Mouse (Mus musculus) cerebral cortex, adult 2 months (tissue): ENCODE results near the gene Isg20l2.

Experiments
- WGBS: fragments of 180-500 bp; shearing (Covaris S2); methylation state at CpG from one replicate; pipeline ENCODE4 v1.1.7; 2018; 5-methylcytosine and 5-hydroxymethylcytosine counted together

Isg20l2 gene

DNA sequence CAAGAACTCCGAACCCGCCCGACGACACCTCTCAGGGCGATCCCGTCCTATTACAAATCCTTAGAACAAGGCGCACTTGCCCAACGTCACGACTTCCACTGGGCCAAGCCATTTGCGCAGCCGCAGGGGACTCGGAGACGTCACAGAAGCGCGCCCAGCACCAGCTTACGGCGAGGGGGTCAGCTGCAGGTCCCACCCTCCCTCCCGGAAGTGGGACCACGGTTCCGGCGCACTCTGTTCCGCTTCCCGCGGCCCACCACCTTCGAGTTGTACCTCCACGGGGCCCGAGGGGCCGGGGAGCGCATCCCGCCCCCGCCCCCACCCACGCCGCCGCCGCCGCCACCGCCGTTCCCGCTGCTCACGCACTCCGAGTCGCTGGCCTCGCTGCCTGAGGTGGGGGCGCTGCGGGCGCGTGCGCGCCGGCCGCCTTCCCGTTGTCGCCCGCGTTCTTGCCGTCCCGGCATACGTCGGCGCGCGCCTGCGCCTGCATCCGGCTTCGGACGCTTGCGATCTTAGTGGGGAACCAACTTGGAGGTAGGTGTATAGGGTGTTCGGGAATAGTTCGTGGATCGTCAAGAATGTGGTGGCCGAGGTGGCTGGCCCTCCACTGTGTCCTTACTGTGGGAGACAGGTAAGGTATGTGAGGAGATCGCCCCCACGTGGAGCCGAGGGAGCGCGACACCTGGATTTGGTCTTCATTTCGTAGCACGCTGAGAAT is at the start of gene Isg20l2, which contains the start of gene Rrnad1:
Gene Isg20l2 (plus strand): TSS at position 237 of the 718 bp plus-strand sequence.
Gene Rrnad1 (minus strand): TSS at position 640 of the 718 bp plus-strand sequence.
- under 1% methylated on average over 78 of the region's 78 CpGs for WGBS

DNA sequence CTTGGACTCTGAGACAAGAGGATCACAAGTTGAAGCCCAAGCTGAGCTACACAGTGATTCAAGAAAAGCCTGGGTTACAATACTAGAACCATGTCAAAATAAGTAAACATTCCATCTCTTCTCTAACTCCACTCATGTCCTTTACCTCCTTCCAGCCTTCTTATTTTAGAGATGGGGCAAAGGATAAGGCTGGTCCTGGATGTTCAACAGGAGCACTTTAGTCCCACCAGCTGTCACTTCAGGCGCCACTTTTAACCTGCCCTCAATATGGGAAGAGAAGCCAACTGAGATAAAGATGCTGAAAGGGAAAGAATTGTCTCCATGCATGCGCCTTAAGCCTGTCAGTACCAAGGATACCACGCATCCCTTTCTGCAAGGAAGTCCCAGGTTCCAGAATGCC is 45.8 kb upstream of the Isg20l2 start:
- WGBS, result 1% methylated on average over 3 of the region's 3 CpGs

DNA sequence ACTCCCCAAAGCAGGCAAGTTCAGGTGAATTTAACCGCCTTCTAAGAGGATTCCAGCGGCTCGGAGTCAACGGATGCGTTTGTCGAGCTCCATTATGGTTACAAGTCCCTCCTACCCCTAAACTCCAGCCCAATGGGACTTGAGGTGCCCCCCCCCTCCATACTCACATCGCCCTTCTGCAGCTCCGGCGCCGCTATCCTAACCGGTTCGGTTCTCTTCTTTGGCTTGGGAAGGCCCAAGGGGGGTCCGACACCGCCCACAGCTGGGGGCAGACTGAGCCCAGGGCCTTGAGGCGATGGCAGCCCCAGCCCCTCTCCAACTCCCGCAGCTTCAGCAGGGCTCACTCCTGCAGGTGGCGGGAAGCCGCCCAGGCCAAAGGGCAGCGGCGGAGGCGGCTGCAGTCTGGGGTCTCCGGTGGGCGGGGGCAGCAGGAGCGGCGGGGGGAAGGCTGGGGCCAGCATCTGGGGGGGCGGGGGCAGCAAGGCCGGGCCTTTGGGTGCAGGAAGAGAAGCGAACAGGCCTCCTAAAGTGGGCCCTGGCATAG is 45.3 kb upstream of the Isg20l2 start:
- under 1% methylated on average over 27 of the region's 28 CpGs for WGBS

DNA sequence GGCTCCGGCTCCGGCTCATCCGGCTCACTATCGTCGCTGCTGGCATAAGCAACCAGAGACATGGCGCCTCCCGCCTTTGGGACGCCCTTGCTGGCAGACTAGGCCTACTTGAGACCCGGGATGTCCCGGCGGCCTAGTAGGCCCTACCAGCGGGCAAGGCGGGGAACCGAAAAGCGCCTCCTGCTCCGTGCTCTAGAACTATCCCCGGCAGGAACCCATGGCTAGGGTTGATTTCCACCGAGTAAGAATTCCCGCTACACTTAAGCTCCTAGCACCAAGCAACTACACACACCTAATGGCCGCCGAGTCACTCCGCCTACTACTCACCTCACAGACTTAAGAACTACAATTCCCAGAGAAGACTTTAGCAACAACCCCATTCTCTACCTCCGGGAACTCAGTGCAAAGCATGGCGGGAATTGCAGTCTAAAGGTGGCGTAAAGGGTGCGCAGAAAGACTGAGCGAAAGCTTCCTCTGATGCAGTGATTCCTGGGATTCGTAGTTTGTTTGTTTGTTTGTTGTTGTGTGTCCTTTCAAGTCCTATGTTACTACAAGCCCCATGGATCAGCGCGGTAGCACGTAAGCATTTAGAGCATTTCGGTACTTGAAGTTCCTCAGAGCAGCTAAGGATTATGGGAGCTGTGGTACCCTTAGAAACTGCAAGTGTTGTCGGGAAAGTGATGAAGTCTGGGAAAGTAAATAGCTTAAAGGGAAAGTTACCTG is 44.7 kb upstream of the Isg20l2 start, which contains the start of gene Prcc:
Gene Prcc (minus strand): TSS at position 328 of the 723 bp plus-strand sequence.
- under 1% methylated on average over 33 of the region's 33 CpGs for WGBS

DNA sequence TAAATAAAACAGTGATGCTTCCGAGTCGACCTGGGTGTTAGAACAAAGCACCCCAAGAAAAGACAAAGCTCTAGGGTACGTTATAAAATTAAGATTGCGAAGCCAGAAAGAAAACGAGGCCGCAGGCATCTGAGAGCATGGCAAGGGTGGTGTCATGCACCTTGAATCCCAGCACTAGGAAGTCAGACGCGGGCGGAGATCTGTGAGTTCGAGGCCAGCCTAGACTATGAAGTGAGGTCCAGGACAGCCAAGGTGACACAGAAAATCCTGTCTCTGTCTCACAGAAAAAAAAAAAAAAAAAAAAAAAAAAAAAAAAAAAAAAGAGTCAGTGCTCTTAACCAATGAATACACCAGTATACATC is 44.1 kb upstream of the Isg20l2 start:
- 8% methylated on average over 10 of the region's 10 CpGs for WGBS

DNA sequence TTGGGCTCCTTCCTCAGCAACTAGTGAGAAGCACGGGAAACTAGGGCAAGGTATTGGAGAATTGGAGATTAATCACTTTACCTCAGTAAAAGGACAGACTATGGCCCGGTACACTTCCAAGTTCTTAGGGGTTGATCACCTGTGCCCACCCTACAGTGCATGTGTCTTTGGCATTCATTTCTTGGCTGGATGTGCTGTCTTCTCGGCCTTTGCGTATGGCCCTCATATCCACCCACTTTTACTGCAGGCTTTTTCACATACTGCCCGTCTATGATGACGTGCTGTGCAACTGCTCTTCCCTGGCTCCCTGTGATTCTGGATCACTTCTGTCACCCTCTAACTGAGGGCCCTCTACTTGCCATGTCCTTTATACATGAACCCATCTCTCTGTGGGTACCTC is 43.7 kb upstream of the Isg20l2 start:
- 80% methylated on average over 6 of the region's 6 CpGs for WGBS

DNA sequence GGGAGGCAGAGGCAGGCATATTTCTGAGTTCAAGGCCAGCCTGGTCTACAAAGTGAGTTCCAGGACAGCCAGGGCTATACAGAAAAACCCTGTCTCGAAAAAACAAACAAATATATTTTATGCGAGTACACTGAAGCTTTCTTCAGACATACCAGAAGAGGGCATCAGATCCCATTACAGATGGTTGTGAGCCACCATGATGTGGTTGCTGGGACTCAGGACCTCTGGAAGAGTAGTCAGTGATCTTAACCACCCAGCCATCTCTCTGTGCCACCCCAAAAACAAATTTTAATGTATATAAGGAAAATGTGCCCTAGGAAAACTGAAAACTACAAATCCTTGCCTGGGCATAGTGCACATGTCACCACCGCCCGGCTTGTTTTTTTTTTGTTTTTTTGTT is 42.7 kb upstream of the Isg20l2 start:
- 74% methylated on average over 4 of the region's 4 CpGs for WGBS

DNA sequence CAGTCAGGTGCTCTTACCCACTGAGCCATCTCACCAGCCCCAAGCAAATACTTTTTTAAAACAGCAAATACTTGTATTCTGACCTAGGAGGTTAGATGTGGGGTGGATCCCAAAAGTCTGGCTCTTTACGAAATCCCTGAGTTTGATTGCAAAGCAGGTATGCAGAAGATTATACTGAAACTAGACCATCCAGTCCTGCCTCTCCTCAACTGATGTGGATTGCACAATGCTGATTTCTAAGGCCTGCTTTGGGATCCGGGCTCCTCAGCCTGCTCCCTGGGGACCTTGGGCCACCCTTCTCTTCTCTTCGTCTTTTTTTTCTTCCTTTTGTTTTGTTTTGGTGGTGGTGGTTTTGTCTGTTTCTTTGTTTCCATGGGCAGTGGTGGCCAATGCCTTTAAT is 38.6 kb upstream of the Isg20l2 start:
- 63% methylated on average over 3 of the region's 3 CpGs for WGBS

DNA sequence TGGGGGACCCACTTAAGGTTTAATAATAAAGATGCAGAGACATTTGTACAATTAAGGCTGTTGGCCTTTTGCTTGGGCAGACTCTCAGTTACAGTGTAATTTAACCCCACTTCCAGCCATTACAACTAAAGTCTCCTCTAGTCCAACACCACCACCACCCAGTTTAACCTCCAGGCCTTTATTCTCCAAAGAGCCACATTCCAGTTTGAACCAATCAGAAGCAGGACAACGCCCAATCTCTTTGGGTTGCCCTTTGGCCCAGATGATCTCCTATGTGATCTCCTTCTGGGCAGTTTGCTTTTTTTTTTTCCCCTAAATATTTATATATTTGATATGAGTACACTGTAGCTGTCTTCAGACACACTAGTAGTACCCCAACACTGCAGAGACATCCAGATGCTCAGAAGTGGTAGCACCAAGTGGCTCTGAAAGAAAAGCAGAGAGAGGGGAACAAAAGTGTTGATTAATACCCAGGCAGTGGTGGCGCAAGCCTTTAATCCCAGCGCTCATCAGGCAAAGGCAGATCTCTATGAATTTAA is 36.7 kb upstream of the Isg20l2 start:
- 83% methylated on average over 3 of the region's 3 CpGs for WGBS

DNA sequence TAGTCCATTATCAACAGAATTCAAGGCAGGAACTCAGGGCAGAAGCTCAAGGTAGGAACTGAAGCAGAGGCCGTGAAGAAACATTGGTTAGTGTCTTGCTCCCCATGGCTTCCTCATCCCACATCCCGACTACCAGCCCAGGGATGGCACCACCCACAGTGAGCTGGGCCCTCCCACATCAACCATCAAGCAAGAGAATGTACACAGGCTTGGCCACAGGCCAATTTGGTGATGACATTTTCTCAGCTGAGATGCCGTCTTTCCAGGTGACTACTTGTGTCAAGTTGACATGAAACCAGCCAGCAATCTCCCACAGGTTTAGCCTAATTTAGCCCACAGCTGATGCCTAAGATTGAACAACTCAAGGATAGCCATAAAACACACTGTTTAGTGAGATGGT is 30.8 kb upstream of the Isg20l2 start:
- WGBS, result 71% methylated on average over 3 of the region's 3 CpGs

DNA sequence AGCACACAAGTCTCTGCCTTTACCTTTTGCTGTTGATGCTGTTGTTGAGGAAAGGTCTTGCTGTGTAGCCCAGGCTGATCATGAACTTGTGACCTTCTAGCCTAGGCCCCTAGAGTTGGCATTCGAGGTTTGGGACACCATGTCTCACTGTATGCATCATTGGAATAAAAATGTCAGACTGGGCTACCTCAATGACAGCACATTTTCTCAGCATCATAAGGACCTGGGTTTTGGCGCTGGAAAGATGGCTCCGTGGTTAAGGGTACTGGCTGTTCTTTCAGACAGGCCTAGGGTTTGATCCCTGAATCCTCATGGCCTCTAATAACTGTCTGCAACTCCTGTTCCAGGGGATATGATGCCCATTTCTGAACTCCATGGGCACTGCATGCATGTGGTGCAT is 30.3 kb upstream of the Isg20l2 start:
- 72% methylated on average over 3 of the region's 3 CpGs for WGBS

DNA sequence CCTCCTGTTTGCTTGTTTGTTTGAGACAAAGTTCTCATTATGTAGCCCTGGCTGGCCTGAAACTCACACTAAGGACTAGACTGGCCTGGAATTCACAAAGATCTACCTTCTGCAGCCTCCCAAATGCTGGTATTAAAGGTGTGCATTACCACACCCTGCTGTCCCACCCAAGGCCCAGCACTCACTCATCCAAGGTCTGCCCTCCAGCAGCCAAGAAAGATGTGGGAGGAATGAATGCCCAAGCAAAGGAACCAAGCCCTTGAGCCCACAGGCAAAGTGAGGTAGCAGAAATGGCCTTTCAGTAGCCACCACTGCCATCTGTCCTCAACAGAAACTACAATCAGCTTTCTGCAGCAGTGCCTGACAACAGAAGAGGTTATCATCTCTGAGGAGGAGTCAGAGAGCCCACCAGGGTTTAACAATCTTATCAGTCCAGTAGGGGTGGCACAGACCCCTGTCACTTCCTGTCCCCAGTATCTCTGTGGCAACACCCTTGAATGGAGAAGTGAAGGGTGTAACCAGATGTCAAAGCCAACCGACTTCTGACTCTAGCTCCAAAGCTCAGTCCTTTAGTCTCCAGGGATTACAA is 29.0 kb upstream of the Isg20l2 start:
- 69% methylated on average over 1 of the region's 1 CpGs for WGBS

DNA sequence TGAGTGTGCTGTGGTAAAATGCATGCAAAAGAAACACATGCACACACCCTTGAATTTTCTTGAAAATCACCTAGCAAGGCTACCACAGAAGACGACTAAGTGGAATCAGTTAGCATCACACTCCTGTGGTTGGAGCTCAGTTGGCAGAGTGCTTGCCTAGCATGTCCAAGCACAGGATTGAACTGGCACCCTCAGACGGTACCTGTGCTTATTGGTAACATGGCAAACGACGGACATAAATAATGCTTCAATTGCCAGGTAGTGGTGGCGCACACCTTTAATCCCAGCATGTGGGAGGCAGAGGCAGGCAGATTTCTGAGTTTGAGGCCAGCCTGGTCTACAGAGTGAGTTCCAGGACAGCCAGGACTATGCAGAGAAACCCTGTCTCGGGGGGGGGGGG is 28.2 kb upstream of the Isg20l2 start:
- 78% methylated on average over 6 of the region's 6 CpGs for WGBS

DNA sequence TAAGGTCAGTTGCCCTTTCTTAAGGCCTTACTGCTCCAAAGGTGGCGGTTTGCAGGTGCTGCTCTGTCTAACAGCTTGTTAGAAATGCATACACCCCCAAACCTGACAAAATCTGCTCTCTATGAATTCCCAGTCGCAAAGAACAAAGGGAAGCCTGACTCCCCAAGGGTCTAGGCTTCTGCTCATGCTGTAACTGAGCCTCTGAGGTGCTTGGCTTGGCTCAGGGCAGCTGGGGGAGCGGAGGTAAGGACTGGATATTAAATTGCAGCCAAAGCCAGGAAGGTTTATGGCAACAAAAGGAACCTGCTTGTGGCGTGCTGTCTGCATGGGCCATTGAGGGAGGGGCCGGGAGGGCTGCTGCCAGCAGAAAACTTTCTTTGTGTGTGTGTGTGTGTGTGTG is 26.3 kb upstream of the Isg20l2 start:
- 60% methylated on average over 5 of the region's 5 CpGs for WGBS

DNA sequence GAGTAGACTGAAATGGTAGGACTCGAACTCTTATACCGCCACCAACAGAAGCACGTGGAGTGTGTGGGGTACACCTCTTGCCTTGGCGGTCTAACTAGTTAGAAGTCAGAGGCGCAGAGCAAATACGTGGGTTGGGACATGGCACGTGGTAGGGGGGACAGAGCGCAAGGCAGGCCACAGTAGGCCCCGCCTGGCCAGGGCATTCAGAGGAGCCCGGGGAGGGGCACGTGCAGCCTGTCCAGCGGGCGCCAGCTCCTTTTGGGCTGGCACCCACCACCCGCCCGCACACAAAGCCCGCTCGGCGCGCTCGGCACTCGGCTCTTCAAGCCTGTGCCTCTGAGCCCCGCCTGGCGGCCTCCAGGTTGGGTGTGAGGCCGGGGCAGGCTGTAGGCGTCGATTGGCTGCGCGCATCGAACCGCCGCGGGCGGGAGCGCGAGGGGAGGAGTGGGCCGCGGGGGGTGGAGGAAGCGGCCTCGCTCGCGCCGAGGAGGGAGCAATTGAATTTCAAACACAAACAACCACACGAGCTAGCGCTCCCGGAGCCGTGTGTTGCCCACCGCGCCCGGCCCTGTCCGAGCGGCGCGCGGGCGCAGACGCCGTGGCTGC is 24.1 kb upstream of the Isg20l2 start, which contains the start of gene Hdgf:
Gene Hdgf (plus strand): TSS at position 442 of the 606 bp plus-strand sequence.
- WGBS, result under 1% methylated on average over 57 of the region's 57 CpGs

DNA sequence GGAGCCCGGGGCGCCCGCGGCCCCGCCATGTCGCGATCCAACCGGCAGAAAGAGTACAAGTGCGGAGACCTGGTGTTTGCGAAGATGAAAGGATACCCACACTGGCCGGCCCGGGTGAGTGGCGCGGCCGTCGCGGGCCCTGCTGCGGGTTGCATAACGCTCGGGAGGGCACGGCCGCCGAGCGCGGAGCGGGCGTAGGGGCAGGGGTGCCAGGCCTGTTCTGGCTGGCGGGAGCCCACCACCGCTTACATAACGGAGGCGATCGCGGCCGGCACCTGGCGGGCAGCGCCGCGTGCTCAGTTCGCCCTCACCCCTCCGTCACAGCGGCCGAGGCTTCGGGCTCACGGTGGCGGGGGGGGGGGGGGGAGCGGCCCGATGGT is 23.5 kb upstream of the Isg20l2 start:
- 0% methylated on average over 41 of the region's 47 CpGs for whole genome bisulfite sequencing

DNA sequence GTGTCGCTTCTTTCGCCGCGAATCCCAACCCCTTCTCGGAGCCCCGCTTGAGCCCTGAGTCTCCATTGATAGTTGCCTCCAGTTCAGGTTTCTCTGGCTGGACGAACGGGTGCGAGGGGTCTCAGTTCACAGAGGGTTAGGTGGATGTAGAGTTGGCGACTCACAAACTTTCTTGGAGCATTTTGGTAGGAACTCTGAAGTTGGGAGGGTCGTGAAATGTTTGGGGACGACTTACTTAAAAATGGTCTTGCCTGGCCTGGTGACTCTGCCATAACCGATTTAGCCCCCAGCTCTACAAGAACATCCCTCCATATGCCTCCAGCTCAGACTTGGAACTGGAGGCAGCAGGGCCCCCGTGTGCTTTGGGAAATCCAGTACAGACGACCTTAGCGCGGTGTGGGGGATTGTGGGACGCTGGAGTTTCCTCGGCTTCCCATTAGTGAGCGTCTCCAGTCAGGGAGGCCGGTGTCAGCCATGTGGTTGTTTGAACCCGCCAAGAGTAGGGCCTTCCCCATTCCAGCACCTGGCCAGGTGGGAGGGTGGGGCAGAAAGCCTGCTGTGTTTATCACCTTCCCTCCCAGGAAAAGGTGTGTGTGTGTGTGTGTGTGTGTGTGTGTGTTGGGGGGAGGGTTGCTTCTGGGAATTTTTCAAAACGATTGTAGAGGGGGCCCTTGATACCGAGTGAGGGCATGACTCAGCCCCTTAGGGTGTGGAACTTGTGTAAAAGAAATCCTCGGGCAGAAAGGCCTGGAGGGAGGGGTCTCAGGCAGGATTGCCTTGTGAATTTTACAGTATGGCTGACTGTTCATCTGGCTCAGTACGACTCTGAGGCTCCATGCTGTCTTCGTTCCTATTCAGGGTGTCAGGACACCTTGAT is 22.9 kb upstream of the Isg20l2 start:
- under 1% methylated on average over 27 of the region's 27 CpGs for WGBS

DNA sequence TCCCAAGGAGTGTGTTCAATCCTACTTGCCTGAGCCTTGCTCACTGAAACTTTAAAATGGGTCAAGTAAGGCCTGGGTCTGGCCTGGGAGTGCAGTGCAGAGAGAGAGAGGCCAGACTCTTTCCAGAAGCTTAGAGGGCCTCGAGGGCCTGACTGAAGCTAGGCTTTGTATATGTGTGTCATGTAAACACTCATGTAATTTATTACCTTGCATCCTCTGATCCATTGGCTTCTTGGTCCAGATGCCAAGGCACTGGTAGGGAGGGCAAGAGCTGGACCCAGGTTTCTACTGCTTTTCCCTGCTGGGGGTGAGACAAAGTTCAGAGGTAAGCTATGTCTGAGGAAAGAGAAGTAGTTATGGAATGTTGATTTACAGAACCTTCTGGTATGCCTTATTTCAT is 22.2 kb upstream of the Isg20l2 start:
- 3% methylated on average over 1 of the region's 1 CpGs for WGBS

DNA sequence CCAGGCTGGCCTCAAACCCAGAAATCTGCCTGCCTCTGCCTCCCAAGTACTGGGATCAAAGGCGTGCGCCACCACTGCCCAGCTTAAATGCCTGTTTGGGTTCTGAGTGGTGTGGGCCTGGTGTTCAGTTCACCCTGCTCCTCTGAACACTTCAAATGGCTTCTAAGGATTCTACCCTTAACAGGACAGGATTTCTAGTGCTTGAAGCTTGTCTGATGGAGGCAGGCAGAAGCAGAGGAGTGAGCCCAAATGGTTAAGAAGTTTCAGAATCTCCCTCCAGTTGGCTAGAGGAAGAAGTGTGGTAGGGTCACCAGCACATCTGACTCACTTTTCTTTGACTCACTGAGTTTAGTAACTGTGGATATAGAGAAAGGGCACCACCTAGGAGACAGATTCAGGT is 20.7 kb upstream of the Isg20l2 start:
- WGBS, result 98% methylated on average over 2 of the region's 2 CpGs

DNA sequence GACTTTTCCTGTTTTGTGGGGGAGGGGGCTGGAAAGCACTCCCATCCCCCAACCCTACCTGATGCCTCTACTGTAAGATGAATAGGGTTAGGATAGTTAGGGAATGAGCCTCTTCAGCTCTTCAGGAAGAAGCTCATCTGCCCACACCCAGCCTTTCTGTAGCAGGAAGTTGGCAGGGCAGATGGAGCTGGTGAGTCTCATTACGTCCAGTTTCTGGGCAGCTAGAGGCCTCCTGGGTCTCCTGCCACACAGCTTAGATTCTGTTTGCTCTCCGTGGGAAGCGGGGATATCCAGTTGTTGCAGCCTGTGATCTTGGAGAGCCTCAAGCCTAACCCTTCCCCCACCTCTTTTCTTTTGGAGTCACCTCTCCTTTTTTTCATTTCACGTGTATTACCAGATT is 20.2 kb upstream of the Isg20l2 start:
- 15% methylated on average over 4 of the region's 4 CpGs for WGBS
